Mouse (Mus musculus) kidney, postnatal 0 days (tissue): ENCODE results near the gene Havcr1. TPM values are rescaled to one million over a fixed set of nuclear protein-coding genes. Genes with fewer than 3 reads are reported as not detected.
"Not testable (repeated sequence)": the region's sequence is repeated elsewhere in the genome, so short reads cannot be mapped to it uniquely, and the experiment has no call there.

Experiments
- ATAC-seq: fragments of 200-750 bp; cut with Nextera tagmentation; replicated peaks from 2 replicates; pipeline ENCODE4 v1.8.0; 2017; ENCODE audit warnings: low read depth, moderate number of reproducible peaks, moderate TSS enrichment, moderate library complexity; ENCODE audit not compliant: low FRiP score
- DNase-seq: peaks from one replicate; pipeline ENCODE4 v3.0.0-alpha.2; 2016; ENCODE audit warnings: low spot score
- H3K27ac ChIP-seq: fragments of 300-500 bp; sonication (generic); 2 replicates; pipeline ENCODE4 v1.5.1; 2014; ENCODE audit warnings: mild to moderate bottlenecking
- H3K27me3 ChIP-seq: fragments of 300-500 bp; sonication (generic); 2 replicates; pipeline ENCODE4 v1.6.1; 2014; ENCODE audit warnings: low read length, mixed read lengths; ENCODE audit not compliant: insufficient read depth
- H3K36me3 ChIP-seq: fragments of 300-500 bp; sonication (generic); 2 replicates; pipeline ENCODE4 v1.6.1; 2014; ENCODE audit warnings: low read length, mixed read lengths; ENCODE audit not compliant: insufficient read depth
- H3K4me1 ChIP-seq: fragments of 300-500 bp; sonication (generic); replicated peaks from 2 replicates; pipeline ENCODE4 v1.6.1; 2014; ENCODE audit warnings: antibody characterized with exemption, low read length, mixed read lengths; ENCODE audit not compliant: insufficient read depth
- H3K4me2 ChIP-seq: fragments of 300-500 bp; sonication (generic); 2 replicates; pipeline ENCODE4 v1.6.1; 2014; ENCODE audit warnings: mild to moderate bottlenecking, low read length, moderate library complexity, mixed read lengths
- H3K4me3 ChIP-seq: fragments of 300-500 bp; sonication (generic); replicated peaks from 2 replicates; pipeline ENCODE4 v1.5.1; 2014; ENCODE audit warnings: low read depth, low read length
- H3K9ac ChIP-seq: fragments of 300-500 bp; sonication (generic); 2 replicates; pipeline ENCODE4 v1.6.1; 2014; ENCODE audit warnings: low read depth, low read length
- H3K9me3 ChIP-seq: fragments of 300-500 bp; sonication (generic); replicated peaks from 2 replicates; pipeline ENCODE4 v1.6.1; 2016; ENCODE audit warnings: low read length, inconsistent platforms, mixed read lengths
- CTCF ChIP-seq: IDR thresholded peaks from 2 replicates; pipeline ENCODE4 v1.5.1; 2016; ENCODE audit warnings: antibody characterized with exemption, low read depth, mild to moderate bottlenecking, moderate library complexity
- WGBS: fragments of 180-500 bp; shearing (Covaris S2); extraction: QIAGEN DNeasy Blood & Tissue Kit; methylation state at CpG from one replicate; pipeline ENCODE4 v1.1.7; 2014; 5-methylcytosine and 5-hydroxymethylcytosine counted together
- polyA plus RNA-seq: library from polyadenylated mRNA; unstranded; fragments of >200 nt; fragmentation: Nextera tagmentation; extraction: Ambion mirVana; gene quantifications from 2 replicates; pipeline ENCODE4 v1.2.1, GENCODE M21; 2015

Gene Havcr1
- polyA plus RNA-seq: 0.80 and 0.93 TPM in 2 replicates

GRCm38 (mm10) chr11:46735076-46735475 is at the start of gene Havcr1:
Havcr1 (plus strand) TSS chr11:46735080.
- not testable (repeated sequence) for H3K4me3 ChIP-seq, DNase-seq, H3K9ac ChIP-seq, H3K27me3 ChIP-seq, H3K27ac ChIP-seq, H3K4me2 ChIP-seq, H3K36me3 ChIP-seq, H3K4me1 ChIP-seq, H3K9me3 ChIP-seq, ATAC-seq
- WGBS: 85% methylated on average over 1 of the region's 1 CpGs

GRCm38 (mm10) chr11:46690136-46690535 is 44.7 kb upstream of the Havcr1 start:
- Histone ChIP-seq H3K4me1 (no peaks in the 10 kb centered on the region), H3K9ac (no peak overlapping the region), H3K27me3 (no peaks in the 10 kb centered on the region), H3K36me3 (no peaks in the 10 kb centered on the region), H3K9me3 (no peaks in the 10 kb centered on the region), H3K27ac (no peak overlapping the region), H3K4me2 (no peak overlapping the region), H3K4me3 (no peak overlapping the region)
- TF ChIP-seq CTCF: no peak
- ATAC-seq (no peak), DNase-seq (no peak)
- WGBS: 90% methylated on average over 2 of the region's 2 CpGs

- not testable (repeated sequence) for H3K4me2 ChIP-seq, H3K9ac ChIP-seq, ATAC-seq, DNase-seq, H3K27me3 ChIP-seq, H3K9me3 ChIP-seq, H3K4me3 ChIP-seq, H3K36me3 ChIP-seq, H3K4me1 ChIP-seq, H3K27ac ChIP-seq
- 79% methylated on average over 2 of the region's 2 CpGs for WGBS
Measured at GRCm38 (mm10) chr11:46695849-46696248, 39.0 kb upstream of the Havcr1 start.

- no peak for DNase-seq
- no peak overlapping the region for H3K4me3 ChIP-seq
- H3K27me3 ChIP-seq: no peaks in the 10 kb centered on the region
- no peaks in the 10 kb centered on the region for H3K4me1 ChIP-seq
- no peak overlapping the region for H3K27ac ChIP-seq
- no peak overlapping the region for H3K4me2 ChIP-seq
- WGBS: 77% methylated on average over 5 of the region's 5 CpGs
- no peaks in the 10 kb centered on the region for H3K36me3 ChIP-seq
- no peak for ATAC-seq
- TF ChIP-seq CTCF: no peak
- H3K9ac ChIP-seq: no peak overlapping the region
- H3K9me3 ChIP-seq: no peaks in the 10 kb centered on the region
Measured at GRCm38 (mm10) chr11:46697433-46698277, 37.2 kb upstream of the Havcr1 start.

- no peak overlapping the region for H3K4me3 ChIP-seq
- TF ChIP-seq CTCF: no peak
- no peaks in the 10 kb centered on the region for H3K36me3 ChIP-seq
- H3K9ac ChIP-seq: no peak overlapping the region
- 89% methylated on average over 6 of the region's 6 CpGs for WGBS
- no peak for ATAC-seq
- H3K4me1 ChIP-seq: no peaks in the 10 kb centered on the region
- H3K9me3 ChIP-seq: no peaks in the 10 kb centered on the region
- no peak overlapping the region for H3K27ac ChIP-seq
- no peak for DNase-seq
- H3K4me2 ChIP-seq: no peak overlapping the region
- no peaks in the 10 kb centered on the region for H3K27me3 ChIP-seq
Measured at GRCm38 (mm10) chr11:46698278-46698655, 36.6 kb upstream of the Havcr1 start.

GRCm38 (mm10) chr11:46698830-46699229 is 36.0 kb upstream of the Havcr1 start:
- no peak overlapping the region for H3K4me2 ChIP-seq
- no peak for ATAC-seq
- DNase-seq: no peak
- H3K9me3 ChIP-seq: no peaks in the 10 kb centered on the region
- TF ChIP-seq CTCF: no peak
- no peak overlapping the region for H3K9ac ChIP-seq
- H3K4me3 ChIP-seq: no peak overlapping the region
- H3K27me3 ChIP-seq: no peaks in the 10 kb centered on the region
- no peak overlapping the region for H3K27ac ChIP-seq
- H3K4me1 ChIP-seq: no peaks in the 10 kb centered on the region
- no peaks in the 10 kb centered on the region for H3K36me3 ChIP-seq
- WGBS: 82% methylated on average over 5 of the region's 5 CpGs
